8 mouse cellular contexts compared by ENCODE assay signal in genomic region chr16:17890917-17891566, GRCm38 (mm10). TPM values are rescaled to one million over a fixed set of nuclear protein-coding genes. Genes with fewer than 3 reads are reported as not detected.
DNase-seq lines count a peak whose midpoint lies in the region; ATAC-seq and TF ChIP-seq lines count a peak whose summit lies in the region.

No protein-coding gene starts in this region.

- ATAC-seq in hindbrain, postnatal 0 days, result peak; percentile 53

- peaks cover 12% of the 10 kb centered on the region for H3K4me1 ChIP-seq in thymus, adult 2 months (replicated peaks; ENCODE audit: control insufficient read depth, insufficient read depth, low read length)
- peaks cover 9% of the 10 kb centered on the region for H3K4me1 ChIP-seq in cortical plate, adult 2 months (ENCODE audit: control insufficient read depth, insufficient read depth, low read length)
- H3K4me1 ChIP-seq in hindbrain, postnatal 0 days (ENCODE audit: insufficient read depth, low read length), result peaks cover 19% of the 10 kb centered on the region
- H3K4me1 ChIP-seq in megakaryocyte, embryonic 14.5 days, result peaks cover 35% of the 10 kb centered on the region

- peak overlapping the region; percentile 48 for H3K27ac ChIP-seq in thymus, adult 2 months (ENCODE audit: control insufficient read depth, insufficient read depth, low read length)
- H3K27ac ChIP-seq in cortical plate, adult 2 months (ENCODE audit: insufficient read depth, low read length), result peak overlapping the region; percentile 92
- H3K27ac ChIP-seq in hindbrain, postnatal 0 days, result peak overlapping the region; percentile 97

- H3K4me3 ChIP-seq in thymus, adult 2 months (ENCODE audit: control insufficient read depth, insufficient read depth, low read length), result peak overlapping the region; percentile 88
- H3K4me3 ChIP-seq in cortical plate, adult 2 months (ENCODE audit: insufficient read depth, low read length), result peak overlapping the region; percentile 81
- peak overlapping the region; percentile 58 for H3K4me3 ChIP-seq in hindbrain, postnatal 0 days (ENCODE audit: low read length)
- peak overlapping the region; percentile 98 for H3K4me3 ChIP-seq in megakaryocyte, embryonic 14.5 days (replicated peaks)

- H3K9me3 ChIP-seq in hindbrain, postnatal 0 days (ENCODE audit: low read length), result no peaks in the 10 kb centered on the region
- H3K9me3 ChIP-seq in megakaryocyte, embryonic 14.5 days, result no peaks in the 10 kb centered on the region

- H3K9ac ChIP-seq in hindbrain, postnatal 0 days (replicated peaks; ENCODE audit: low read length), result peak overlapping the region; percentile 96

- peak overlapping the region; percentile 84 for H3K4me2 ChIP-seq in hindbrain, postnatal 0 days (ENCODE audit: low read depth, low read length)

- intact Hi-C loops in left cerebral cortex, postnatal 14 days (cut with DNase I), result no loop called here

- TF ChIP-seq CTCF in thymus, adult 2 months (IDR thresholded peaks at IDR 0.05; ENCODE audit: borderline replicate concordance, control insufficient read depth, extremely low read depth, insufficient read depth, low read length, poor library complexity), result no peak
- TF ChIP-seq CTCF in cortical plate, adult 2 months (IDR thresholded peaks at IDR 0.05; ENCODE audit: extremely low read depth, insufficient read depth, low read length), result no peak
- TF ChIP-seq CTCF in hindbrain, postnatal 0 days (IDR thresholded peaks at IDR 0.05; ENCODE audit: low read depth), result no peak

- TF ChIP-seq POLR2A in thymus, adult 2 months (IDR thresholded peaks at IDR 0.05; ENCODE audit: control insufficient read depth, extremely low read depth, insufficient read depth, low read length, poor library complexity), result no peak
- TF ChIP-seq POLR2A in cortical plate, adult 2 months (IDR thresholded peaks at IDR 0.05; ENCODE audit: extremely low read depth, insufficient read depth, low read length), result no peak

- no peaks in the 10 kb centered on the region for H3K27me3 ChIP-seq in thymus, adult 2 months (ENCODE audit: control insufficient read depth, insufficient read depth, low read length)
- H3K27me3 ChIP-seq in hindbrain, postnatal 0 days (ENCODE audit: insufficient read depth, low read length), result no peaks in the 10 kb centered on the region
- H3K27me3 ChIP-seq in megakaryocyte, embryonic 14.5 days (replicated peaks), result peaks cover 22% of the 10 kb centered on the region

- peak; percentile 43 for DNase-seq in thymus, adult 2 months
- no peak for DNase-seq in thymus, postnatal 0 days (ENCODE audit: low spot score)
- peak; percentile 84 for DNase-seq in gastrocnemius, postnatal 10 days
- peak; percentile 85 for DNase-seq in hindbrain, postnatal 0 days (ENCODE audit: low spot score)
- peak; percentile 53 to 59 for DNase-seq in left cerebral cortex, postnatal 14 days (ENCODE audit: low spot score in 2 of 2)
- DNase-seq in right cerebral cortex, postnatal 4 days, result peak; percentile 71

- H3K36me3 ChIP-seq in thymus, adult 2 months (ENCODE audit: control insufficient read depth, insufficient read depth, low read length), result no peaks in the 10 kb centered on the region
- no peaks in the 10 kb centered on the region for H3K36me3 ChIP-seq in hindbrain, postnatal 0 days (ENCODE audit: insufficient read depth, low read length)
- H3K36me3 ChIP-seq in megakaryocyte, embryonic 14.5 days (replicated peaks; ENCODE audit: low read length), result peaks cover 8% of the 10 kb centered on the region

- WGBS in thymus, adult 2 months, result under 1% methylated on average over 44 of the region's 44 CpGs
- WGBS in hindbrain, postnatal 0 days, result under 1% methylated on average over 40 of the region's 44 CpGs

RNA-seq across cellular contexts. Expression of gene Gm20518, which starts 0.4 kb away (rescaled TPM):
- 4.1 and 4.9 TPM in 2 replicates for polyA plus RNA-seq in thymus, adult 2 months (2012; rRNA removed)
- polyA plus RNA-seq in thymus, postnatal 0 days (2015; fragmentation: Nextera tagmentation; extraction: Ambion mirVana), result 0.20 TPM in 1 of 2 replicates, not detected in the other
- 2.6 and 3.0 TPM in 2 replicates for polyA plus RNA-seq in cortical plate, adult 2 months (2012; rRNA removed)
- under 1 TPM; 0.09 to 0.14 TPM for total RNA-seq in gastrocnemius, postnatal 10 days (2021)
- total RNA-seq in hindbrain, postnatal 0 days (2014; rRNA removed), result 0.42 and 1.3 TPM in 2 replicates
- 0.11 and 0.20 TPM in 2 replicates for polyA plus RNA-seq in hindbrain, postnatal 0 days (2015; fragmentation: Nextera tagmentation; extraction: Ambion mirVana)
- total RNA-seq in left cerebral cortex, postnatal 14 days (2021), result 1 to 10 TPM; 1.5 to 2.0 TPM
- 0.35 TPM in 1 of 2 replicates, not detected in the other for polyA plus RNA-seq in megakaryocyte, embryonic 14.5 days (2012; ENCODE audit: insufficient read depth, low replicate concordance)

RNA-seq across cellular contexts. Expression of gene Tssk1, which starts 3.0 kb away (rescaled TPM):
- polyA plus RNA-seq in thymus, adult 2 months (2012; rRNA removed), result 0.06 and 0.12 TPM in 2 replicates
- polyA plus RNA-seq in thymus, postnatal 0 days (2015; fragmentation: Nextera tagmentation; extraction: Ambion mirVana), result 0.05 TPM in 1 of 2 replicates, not detected in the other
- polyA plus RNA-seq in cortical plate, adult 2 months (2012; rRNA removed), result 0.08 and 0.10 TPM in 2 replicates
- under 1 TPM in 1 of 2 experiments, not detected in 1; 0.14 TPM for total RNA-seq in gastrocnemius, postnatal 10 days (2021)
- total RNA-seq in hindbrain, postnatal 0 days (2014; rRNA removed), result 0.29 TPM in 1 of 2 replicates, not detected in the other
- 0.04 TPM in 1 of 2 replicates, not detected in the other for polyA plus RNA-seq in hindbrain, postnatal 0 days (2015; fragmentation: Nextera tagmentation; extraction: Ambion mirVana)
- total RNA-seq in left cerebral cortex, postnatal 14 days (2021), result under 1 TPM; 0.11 to 0.23 TPM
- not detected in 2 replicates for polyA plus RNA-seq in megakaryocyte, embryonic 14.5 days (2012; ENCODE audit: insufficient read depth, low replicate concordance)

RNA-seq across cellular contexts. Expression of gene Dgcr2, which starts 7.3 kb away (rescaled TPM):
- polyA plus RNA-seq in thymus, adult 2 months (2012; rRNA removed), result 214 and 215 TPM in 2 replicates
- 42.5 and 43.7 TPM in 2 replicates for polyA plus RNA-seq in thymus, postnatal 0 days (2015; fragmentation: Nextera tagmentation; extraction: Ambion mirVana)
- 81.0 and 83.6 TPM in 2 replicates for polyA plus RNA-seq in cortical plate, adult 2 months (2012; rRNA removed)
- total RNA-seq in gastrocnemius, postnatal 10 days (2021), result 10 to 100 TPM; 36.7 to 40.4 TPM
- total RNA-seq in hindbrain, postnatal 0 days (2014; rRNA removed), result 181 and 199 TPM in 2 replicates
- 83.0 and 88.8 TPM in 2 replicates for polyA plus RNA-seq in hindbrain, postnatal 0 days (2015; fragmentation: Nextera tagmentation; extraction: Ambion mirVana)
- 100 to 1,000 TPM; 102 to 105 TPM for total RNA-seq in left cerebral cortex, postnatal 14 days (2021)
- polyA plus RNA-seq in megakaryocyte, embryonic 14.5 days (2012; ENCODE audit: insufficient read depth, low replicate concordance), result 6.8 and 8.4 TPM in 2 replicates

RNA-seq across cellular contexts. Expression of gene Tssk2, which starts 7.4 kb away (rescaled TPM):
- polyA plus RNA-seq in thymus, adult 2 months (2012; rRNA removed), result 0.35 TPM in 1 of 2 replicates, not detected in the other
- not detected in 2 replicates for polyA plus RNA-seq in thymus, postnatal 0 days (2015; fragmentation: Nextera tagmentation; extraction: Ambion mirVana)
- not detected in 2 replicates for polyA plus RNA-seq in cortical plate, adult 2 months (2012; rRNA removed)
- total RNA-seq in gastrocnemius, postnatal 10 days (2021), result not detected
- total RNA-seq in hindbrain, postnatal 0 days (2014; rRNA removed), result not detected in 2 replicates
- polyA plus RNA-seq in hindbrain, postnatal 0 days (2015; fragmentation: Nextera tagmentation; extraction: Ambion mirVana), result not detected in 2 replicates
- not detected for total RNA-seq in left cerebral cortex, postnatal 14 days (2021)
- not detected in 2 replicates for polyA plus RNA-seq in megakaryocyte, embryonic 14.5 days (2012; ENCODE audit: insufficient read depth, low replicate concordance)

RNA-seq across cellular contexts. Expression of gene Ess2, which starts 20.1 kb away (rescaled TPM):
- 45.5 and 48.9 TPM in 2 replicates for polyA plus RNA-seq in thymus, adult 2 months (2012; rRNA removed)
- 32.7 and 38.8 TPM in 2 replicates for polyA plus RNA-seq in thymus, postnatal 0 days (2015; fragmentation: Nextera tagmentation; extraction: Ambion mirVana)
- 39.7 and 46.3 TPM in 2 replicates for polyA plus RNA-seq in cortical plate, adult 2 months (2012; rRNA removed)
- total RNA-seq in gastrocnemius, postnatal 10 days (2021), result 10 to 100 TPM; 11.0 to 13.8 TPM
- 37.7 and 46.3 TPM in 2 replicates for total RNA-seq in hindbrain, postnatal 0 days (2014; rRNA removed)
- 38.8 and 40.8 TPM in 2 replicates for polyA plus RNA-seq in hindbrain, postnatal 0 days (2015; fragmentation: Nextera tagmentation; extraction: Ambion mirVana)
- 10 to 100 TPM; 29.4 to 29.8 TPM for total RNA-seq in left cerebral cortex, postnatal 14 days (2021)
- 21.8 and 24.0 TPM in 2 replicates for polyA plus RNA-seq in megakaryocyte, embryonic 14.5 days (2012; ENCODE audit: insufficient read depth, low replicate concordance)
